Mouse (Mus musculus) spleen, adult 2 months (tissue): ENCODE results near the gene Olfr741. TPM values are rescaled to one million over a fixed set of nuclear protein-coding genes. Genes with fewer than 3 reads are reported as not detected.

ENCODE experiments used
- DNase-seq, 2 experiments: peaks; one replicate each; pipeline versions ENCODE4 v3.0.0 to v3.0.0-alpha.2; 2012 to 2021; ENCODE audit warnings: low spot score in 2 of 2, low read depth in 1 of 2
- H3K27ac ChIP-seq: fragments of 200-500 bp; 2 replicates; pipeline ENCODE4 v1.5.1; 2012; ENCODE audit warnings: low read length, inconsistent platforms; ENCODE audit not compliant: insufficient read depth
- H3K27me3 ChIP-seq: fragments of 200-500 bp; 2 replicates; pipeline ENCODE4 v1.6.1; 2012; ENCODE audit warnings: mild to moderate bottlenecking, moderate library complexity, low read length, inconsistent platforms; ENCODE audit not compliant: control insufficient read depth, insufficient read depth
- H3K36me3 ChIP-seq: fragments of 200-500 bp; 2 replicates; pipeline ENCODE4 v1.6.1; 2012; ENCODE audit warnings: mild to moderate bottlenecking, low read length, inconsistent platforms; ENCODE audit not compliant: control insufficient read depth, insufficient read depth
- H3K4me1 ChIP-seq: fragments of 200-500 bp; 2 replicates; pipeline ENCODE4 v1.6.1; 2011; ENCODE audit warnings: inconsistent platforms; ENCODE audit not compliant: control insufficient read depth, insufficient read depth, insufficient read length
- H3K4me3 ChIP-seq: fragments of 200-500 bp; 2 replicates; pipeline ENCODE4 v1.5.1; 2011; ENCODE audit warnings: mild to moderate bottlenecking, inconsistent platforms; ENCODE audit not compliant: insufficient read depth, insufficient read length; ENCODE audit errors: extremely low read depth
- CTCF ChIP-seq: fragments of 200-500 bp; IDR thresholded peaks from 2 replicates; pipeline ENCODE4 v1.5.1; 2011; ENCODE audit warnings: mild to moderate bottlenecking, inconsistent platforms; ENCODE audit not compliant: insufficient read depth, insufficient read length, insufficient replicate concordance; ENCODE audit errors: extremely low read depth
- POLR2A ChIP-seq: fragments of 200-500 bp; IDR thresholded peaks from 2 replicates; pipeline ENCODE4 v1.6.1; 2011; ENCODE audit warnings: low read depth, low read length, inconsistent platforms
- WGBS: fragments of 180-500 bp; shearing (Covaris S2); methylation state at CpG from one replicate; pipeline ENCODE4 v1.1.7; 2018; 5-methylcytosine and 5-hydroxymethylcytosine counted together
- polyA plus RNA-seq: library from polyadenylated mRNA; depleted of rRNA; stranded (reverse); fragments of >200 nt; gene quantifications from 2 replicates; pipeline ENCODE4 v1.2.3, GENCODE M21; 2012; rRNA removed

Olfr741 gene
- polyA plus RNA-seq, result not detected in 2 replicates

DNA sequence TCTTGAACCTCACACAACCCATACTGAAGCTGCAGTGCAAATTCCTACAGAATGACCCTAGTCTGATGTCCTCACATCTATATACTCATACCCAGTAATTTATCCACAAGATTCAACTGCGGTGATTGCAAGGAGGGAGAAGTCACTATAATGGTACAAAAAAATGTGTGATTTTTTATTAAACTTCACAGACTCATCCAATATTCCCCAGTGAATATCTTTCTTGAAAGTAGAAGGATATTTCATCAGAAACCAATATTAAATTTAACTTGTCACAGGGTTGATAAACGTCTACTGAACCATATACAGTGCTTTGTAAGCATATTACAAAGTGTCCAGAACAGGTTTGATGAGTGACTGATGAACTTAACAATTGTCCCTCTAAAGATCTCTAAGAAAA, at the start of gene Olfr741:
Olfr741 (plus strand) TSS at position 301 of the 400 bp plus-strand sequence.
- Histone ChIP-seq H3K4me3 (no peak within 1 kb of the TSS), H3K4me1 (no peaks in the 10 kb centered on the region), H3K27ac (no peak within 1 kb of the TSS), H3K36me3 (no peaks in the 10 kb centered on the region), H3K27me3 (no peaks in the 10 kb centered on the region)
- DNase-seq, result no peak
- WGBS, result 70% methylated on average over 2 of the region's 2 CpGs
- no peak for TF ChIP-seq CTCF
- no peak for TF ChIP-seq POLR2A

DNA sequence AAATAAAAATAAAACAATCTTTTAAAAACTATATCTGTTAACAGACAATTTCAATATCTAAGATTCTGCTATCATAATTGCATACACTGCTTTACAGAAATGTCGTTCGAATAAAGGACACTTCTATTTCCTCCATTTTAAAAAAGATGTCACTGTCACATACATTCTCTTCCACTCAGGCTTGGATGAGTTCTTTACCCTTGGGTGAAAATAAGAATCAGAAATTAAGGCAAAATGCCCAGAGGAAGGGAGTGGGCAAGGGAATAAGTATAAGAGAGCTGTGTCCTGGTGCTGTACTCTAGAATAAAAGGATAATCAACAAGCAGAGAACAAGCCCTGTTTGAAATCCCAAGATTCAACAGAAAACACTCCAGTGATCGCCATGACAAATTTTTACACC, 27.3 kb upstream of the Olfr741 start, which contains the start of gene Olfr740:
Olfr740 (plus strand) TSS at position 301 of the 400 bp plus-strand sequence.
- H3K27ac ChIP-seq, result no peak within 1 kb of the TSS
- no peaks in the 10 kb centered on the region for H3K27me3 ChIP-seq
- no peak for DNase-seq
- no peak within 1 kb of the TSS for H3K4me3 ChIP-seq
- TF ChIP-seq CTCF (no peak), POLR2A (no peak)
- no peaks in the 10 kb centered on the region for H3K36me3 ChIP-seq
- WGBS, result 82% methylated on average over 3 of the region's 3 CpGs
- no peaks in the 10 kb centered on the region for H3K4me1 ChIP-seq

DNA sequence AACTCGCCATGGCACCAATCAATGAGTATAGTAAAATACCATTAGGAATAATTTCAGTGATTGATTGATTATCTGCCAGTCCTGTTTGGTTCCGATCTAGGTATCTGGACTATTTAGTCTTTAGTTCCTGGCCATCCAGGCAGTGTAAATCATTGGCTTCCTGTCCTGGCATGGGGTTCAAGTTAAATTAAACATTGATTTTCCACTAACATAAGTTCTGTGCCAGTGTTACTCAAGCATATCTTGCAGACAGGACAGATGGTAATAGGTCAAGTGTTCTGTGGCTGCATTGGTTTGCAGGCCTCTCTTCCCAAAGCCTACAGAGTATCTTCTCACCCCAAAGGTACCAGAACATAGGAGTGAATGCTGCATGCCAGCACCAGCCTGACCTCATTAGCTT, 5.9 kb downstream of the Olfr741 start:
- Histone ChIP-seq H3K27me3 (no peaks in the 10 kb centered on the region), H3K4me3 (no peak overlapping the region), H3K27ac (no peak overlapping the region), H3K4me1 (no peaks in the 10 kb centered on the region), H3K36me3 (no peaks in the 10 kb centered on the region)
- DNase-seq, result no peak
- 73% methylated on average over 2 of the region's 2 CpGs for WGBS
- TF ChIP-seq CTCF (no peak), POLR2A (no peak)

DNA sequence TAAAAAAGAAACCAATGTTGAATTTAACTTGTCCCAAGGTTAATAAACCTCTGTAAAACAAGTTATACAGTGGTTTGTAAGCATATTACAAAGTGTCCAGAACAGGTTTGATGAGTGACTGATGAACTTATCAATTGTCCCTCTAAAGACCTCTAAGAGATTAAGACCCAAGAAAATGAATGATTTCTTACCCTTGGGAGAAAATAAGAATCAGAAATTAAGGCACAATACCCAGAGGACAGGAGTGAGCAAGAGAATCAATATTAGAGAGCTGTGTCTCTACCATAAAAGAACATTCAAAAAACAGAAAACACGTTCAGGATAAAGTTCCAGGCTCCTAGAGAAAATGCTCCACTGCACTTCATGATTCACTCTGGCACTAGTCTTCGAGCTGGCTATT, 30.8 kb downstream of the Olfr741 start, which contains the start of gene Olfr742:
Olfr742 (plus strand) TSS at position 301 of the 400 bp plus-strand sequence.
- H3K27ac ChIP-seq, result no peak within 1 kb of the TSS
- WGBS, result 55% methylated on average over 2 of the region's 2 CpGs
- TF ChIP-seq POLR2A, result no peak
- no peak for TF ChIP-seq CTCF
- DNase-seq, result no peak
- H3K4me3 ChIP-seq, result no peak within 1 kb of the TSS
- no peaks in the 10 kb centered on the region for H3K4me1 ChIP-seq
- H3K36me3 ChIP-seq, result no peaks in the 10 kb centered on the region
- H3K27me3 ChIP-seq, result no peaks in the 10 kb centered on the region

DNA sequence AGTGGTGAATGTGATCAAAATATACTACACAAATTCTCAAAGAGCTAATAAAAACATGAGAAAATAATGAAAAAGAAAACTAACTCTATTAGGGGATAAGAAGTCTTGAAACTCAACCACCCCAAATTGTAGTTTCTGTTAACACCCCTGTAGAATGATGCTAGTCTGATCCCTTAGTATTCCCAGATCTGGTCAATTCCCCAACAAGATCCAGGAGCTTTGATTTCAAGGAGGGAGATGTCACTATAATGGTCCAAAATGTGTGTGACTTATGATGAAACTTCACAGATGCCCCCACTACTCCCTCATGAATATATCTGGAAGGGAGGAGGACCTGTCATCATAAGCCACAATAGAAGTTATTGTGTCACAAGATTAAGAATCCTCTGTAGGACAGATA, 49.0 kb downstream of the Olfr741 start, which contains the start of gene Olfr743:
Olfr743 (plus strand) TSS at position 301 of the 400 bp plus-strand sequence.
- H3K27ac ChIP-seq, result no peak within 1 kb of the TSS
- no peak for DNase-seq
- no peak within 1 kb of the TSS for H3K4me3 ChIP-seq
- TF ChIP-seq CTCF, result no peak
- no peak for TF ChIP-seq POLR2A
- H3K4me1 ChIP-seq, result no peaks in the 10 kb centered on the region
- H3K36me3 ChIP-seq, result no peaks in the 10 kb centered on the region
- H3K27me3 ChIP-seq, result no peaks in the 10 kb centered on the region

Other genes with a start within 250 kb of the Olfr741 start
- gene Olfr731, start 230.9 kb upstream of the Olfr741 start, polyA plus RNA-seq, result not detected in 2 replicates
- gene Olfr732, start 188.5 kb upstream of the Olfr741 start, polyA plus RNA-seq, result not detected in 2 replicates
- gene Olfr733, start 171.2 kb upstream of the Olfr741 start, polyA plus RNA-seq, result not detected in 2 replicates
- not detected in 2 replicates for gene Olfr734, start 146.0 kb upstream of the Olfr741 start, polyA plus RNA-seq
- gene Olfr735, start 123.9 kb upstream of the Olfr741 start, polyA plus RNA-seq, result not detected in 2 replicates
- 2.9 and 3.2 TPM in 2 replicates for gene Tlr11, start 114.8 kb upstream of the Olfr741 start, polyA plus RNA-seq
- not detected in 2 replicates for gene Olfr736, start 91.6 kb upstream of the Olfr741 start, polyA plus RNA-seq
- gene Olfr738, start 65.2 kb upstream of the Olfr741 start, polyA plus RNA-seq, result not detected in 2 replicates
- not detected in 2 replicates for gene Olfr739, start 54.1 kb upstream of the Olfr741 start, polyA plus RNA-seq
- not detected in 2 replicates for gene Olfr740, start 27.2 kb upstream of the Olfr741 start, polyA plus RNA-seq
- gene Olfr742, start 30.9 kb downstream of the Olfr741 start, polyA plus RNA-seq, result not detected in 2 replicates
- gene Olfr743, start 49.1 kb downstream of the Olfr741 start, polyA plus RNA-seq, result not detected in 2 replicates
- gene Olfr744, start 142.1 kb downstream of the Olfr741 start, polyA plus RNA-seq, result not detected in 2 replicates
- gene Olfr745, start 166.7 kb downstream of the Olfr741 start, polyA plus RNA-seq, result not detected in 2 replicates
- not detected in 2 replicates for gene Olfr746, start 174.3 kb downstream of the Olfr741 start, polyA plus RNA-seq
- not detected in 2 replicates for gene Olfr747, start 220.5 kb downstream of the Olfr741 start, polyA plus RNA-seq
- not detected in 2 replicates for gene Olfr748, start 234.6 kb downstream of the Olfr741 start, polyA plus RNA-seq